Mouse (Mus musculus) lung, postnatal 0 days (tissue): Measurements from ENCODE around the gene Gm9. TPM values are rescaled to one million over a fixed set of nuclear protein-coding genes. Genes with fewer than 3 reads are reported as not detected.
A peak's percentile ranks its signal among the peaks of the same experiment; 100 is the strongest.
"Not testable (repeated sequence)": the region's sequence is repeated elsewhere in the genome, so short reads cannot be mapped to it uniquely, and the experiment has no call there.

ENCODE experiments used
- ATAC-seq: fragments of 200-750 bp; cut with Nextera tagmentation; 2 replicates; pipeline ENCODE4 v1.8.0; 2017; ENCODE audit warnings: moderate library complexity
- DNase-seq: peaks from one replicate; pipeline ENCODE4 v3.0.0-alpha.2; 2016; ENCODE audit warnings: low spot score
- H3K27ac ChIP-seq: fragments of 300-500 bp; sonication (generic); 2 replicates; pipeline ENCODE4 v1.5.1; 2014; ENCODE audit warnings: antibody characterized with exemption, mild to moderate bottlenecking, low read length, mixed read lengths
- H3K27me3 ChIP-seq: fragments of 300-500 bp; sonication (generic); replicated peaks from 2 replicates; pipeline ENCODE4 v1.6.1; 2014; ENCODE audit warnings: low read length, mixed read lengths; ENCODE audit not compliant: insufficient read depth
- H3K36me3 ChIP-seq: fragments of 300-500 bp; sonication (generic); 2 replicates; pipeline ENCODE4 v1.6.1; 2014; ENCODE audit warnings: low read length, mixed read lengths; ENCODE audit not compliant: insufficient read depth
- H3K4me1 ChIP-seq: fragments of 300-500 bp; sonication (generic); 2 replicates; pipeline ENCODE4 v1.6.1; 2014; ENCODE audit warnings: antibody characterized with exemption, low read depth, low read length, mixed read lengths; ENCODE audit not compliant: insufficient read depth
- H3K4me2 ChIP-seq: fragments of 300-500 bp; sonication (generic); replicated peaks from 2 replicates; pipeline ENCODE4 v1.6.1; 2014; ENCODE audit warnings: low read depth, mild to moderate bottlenecking, low read length, moderate library complexity, mixed read lengths
- H3K4me3 ChIP-seq: fragments of 300-500 bp; sonication (generic); 2 replicates; pipeline ENCODE4 v1.5.1; 2014; ENCODE audit warnings: low read depth, low read length
- H3K9ac ChIP-seq: fragments of 300-500 bp; sonication (generic); replicated peaks from 2 replicates; pipeline ENCODE4 v1.6.1; 2014; ENCODE audit warnings: low read depth, mild to moderate bottlenecking
- H3K9me3 ChIP-seq: fragments of 300-500 bp; sonication (generic); 2 replicates; pipeline ENCODE4 v1.6.1; 2016; ENCODE audit warnings: low read length, mixed read lengths
- CTCF ChIP-seq: IDR thresholded peaks from 2 replicates; pipeline ENCODE4 v1.5.1; 2016; ENCODE audit warnings: antibody characterized with exemption, mild to moderate bottlenecking
- EP300 ChIP-seq: IDR thresholded peaks from 2 replicates; pipeline ENCODE4 v1.6.1; 2016; ENCODE audit warnings: antibody characterized with exemption, mild to moderate bottlenecking, control low read depth
- WGBS: fragments of 180-500 bp; shearing (Covaris S2); extraction: QIAGEN DNeasy Blood & Tissue Kit; methylation state at CpG from one replicate; pipeline ENCODE4 v1.1.7; 2014; 5-methylcytosine and 5-hydroxymethylcytosine counted together
- polyA plus RNA-seq: library from polyadenylated mRNA; unstranded; fragments of >200 nt; fragmentation: Nextera tagmentation; extraction: Ambion mirVana; gene quantifications from 2 replicates; pipeline ENCODE4 v1.2.1, GENCODE M21; 2015

Gm9 gene
- polyA plus RNA-seq, 1 experiment from 2014 or later = not detected

DNA sequence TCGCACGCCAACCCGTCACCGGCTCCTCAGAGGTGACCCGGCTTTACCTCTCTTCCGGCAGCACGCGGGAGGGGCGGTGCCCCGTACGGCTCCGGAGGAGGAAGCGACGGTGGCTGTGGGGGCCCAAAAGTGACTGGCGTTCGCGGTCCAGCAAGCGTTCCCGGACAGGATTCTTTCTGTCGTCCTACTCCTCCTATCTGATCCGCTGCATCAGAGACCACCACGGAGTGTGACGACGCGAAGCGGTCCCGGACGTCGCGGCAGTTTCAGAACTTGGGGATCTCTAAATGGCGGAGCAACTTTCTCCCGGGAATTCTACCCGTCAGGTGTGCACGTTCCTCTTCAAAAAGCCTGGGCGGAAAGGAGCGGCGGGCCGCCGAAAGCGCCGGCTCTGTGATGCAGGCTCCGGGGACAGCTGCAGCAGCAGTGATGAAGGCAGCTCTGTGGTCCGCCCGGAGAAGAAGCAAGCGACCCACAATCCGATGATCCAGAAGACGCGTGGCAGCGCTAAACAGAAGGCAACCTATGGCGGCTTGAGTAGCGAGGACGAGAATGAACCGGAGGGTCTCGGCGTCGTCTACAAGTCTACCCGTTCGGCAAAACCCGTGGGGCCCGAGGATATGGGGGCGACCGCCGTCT, 19.6 kb downstream of the Gm9 start, which contains the start of the genes Ndufa1 and Rnf113a1:
Ndufa1 (minus strand) TSS at position 59 of the 639 bp plus-strand sequence.
Rnf113a1 (plus strand) TSS at position 141 of the 639 bp plus-strand sequence.
- H3K4me2 ChIP-seq = peak within 1 kb of the TSS; percentile 61
- no peaks in the 10 kb centered on the region for H3K4me1 ChIP-seq
- TF ChIP-seq CTCF = no peak
- no peak for TF ChIP-seq EP300
- peak; percentile 82 for DNase-seq
- no peaks in the 10 kb centered on the region for H3K27me3 ChIP-seq
- peak within 1 kb of the TSS; percentile 23; the same call in 1 of the 2 replicates for H3K9ac ChIP-seq
- no peaks in the 10 kb centered on the region for H3K9me3 ChIP-seq
- H3K27ac ChIP-seq = peak within 1 kb of the TSS; percentile 32; the same call in 1 of the 2 replicates
- WGBS = 19% methylated on average over 63 of the region's 63 CpGs
- H3K4me3 ChIP-seq = peak within 1 kb of the TSS; percentile 52
- no peaks in the 10 kb centered on the region for H3K36me3 ChIP-seq
- ATAC-seq = peak; percentile 96

DNA sequence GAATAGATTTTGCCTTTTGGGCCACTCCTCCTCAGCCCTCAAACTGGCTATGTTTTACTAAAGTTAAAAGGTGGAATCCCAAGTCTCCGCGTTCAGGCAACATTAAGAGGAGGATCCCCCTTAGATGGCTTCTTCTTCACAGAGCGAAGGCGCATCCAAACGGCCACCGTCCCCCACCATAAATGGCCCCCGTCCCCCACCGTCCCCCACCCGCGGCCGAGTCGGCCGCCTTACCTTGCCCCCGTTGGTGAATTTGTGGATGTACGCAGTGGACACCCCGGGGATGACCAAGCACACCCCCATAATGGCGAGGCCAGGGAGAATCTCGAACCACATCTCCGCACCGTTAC, 20.1 kb downstream of the Gm9 start:
- Histone ChIP-seq H3K9ac (peak overlapping the region; percentile 6; the same call in 1 of the 2 replicates), H3K4me2 (peak overlapping the region; percentile 61), H3K27me3 (no peaks in the 10 kb centered on the region), H3K4me1 (no peaks in the 10 kb centered on the region), H3K36me3 (no peaks in the 10 kb centered on the region), H3K27ac (peak overlapping the region; percentile 32; the same call in 1 of the 2 replicates), H3K9me3 (no peaks in the 10 kb centered on the region), H3K4me3 (peak overlapping the region; percentile 52)
- 31% methylated on average over 18 of the region's 20 CpGs for WGBS
- no peak; the same call in 1 of the 2 replicates for ATAC-seq
- TF ChIP-seq CTCF = no peak
- TF ChIP-seq EP300 = no peak
- no peak for DNase-seq

DNA sequence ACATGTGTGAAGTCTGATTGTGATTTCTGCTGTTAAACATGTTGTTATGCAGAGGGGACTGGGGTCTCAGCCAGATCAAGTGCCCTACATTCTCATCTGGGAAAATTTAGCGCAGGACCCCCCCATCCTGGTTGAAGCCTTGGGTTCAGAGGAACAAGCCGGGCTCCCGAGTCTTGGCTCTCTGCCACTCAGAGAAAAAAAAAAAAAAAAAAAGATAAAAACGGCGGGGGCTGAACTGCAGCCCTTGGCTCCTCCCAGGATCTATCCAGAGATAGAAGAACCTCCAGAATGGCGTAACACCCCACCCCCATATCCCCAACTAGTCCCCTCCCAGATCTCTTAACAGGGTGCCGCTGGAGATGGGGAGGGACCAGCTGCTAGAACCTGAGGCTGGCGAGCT, 26.4 kb downstream of the Gm9 start:
- not testable (repeated sequence) for H3K27ac ChIP-seq, DNase-seq, H3K4me3 ChIP-seq, H3K36me3 ChIP-seq, H3K4me1 ChIP-seq, H3K9me3 ChIP-seq, H3K27me3 ChIP-seq, H3K9ac ChIP-seq, ATAC-seq
- H3K4me2 ChIP-seq = 0 out of 2 replicates have a peak overlapping the region, but pooled peaks have one; percentile 5
- WGBS = 55% methylated on average over 8 of the region's 8 CpGs

DNA sequence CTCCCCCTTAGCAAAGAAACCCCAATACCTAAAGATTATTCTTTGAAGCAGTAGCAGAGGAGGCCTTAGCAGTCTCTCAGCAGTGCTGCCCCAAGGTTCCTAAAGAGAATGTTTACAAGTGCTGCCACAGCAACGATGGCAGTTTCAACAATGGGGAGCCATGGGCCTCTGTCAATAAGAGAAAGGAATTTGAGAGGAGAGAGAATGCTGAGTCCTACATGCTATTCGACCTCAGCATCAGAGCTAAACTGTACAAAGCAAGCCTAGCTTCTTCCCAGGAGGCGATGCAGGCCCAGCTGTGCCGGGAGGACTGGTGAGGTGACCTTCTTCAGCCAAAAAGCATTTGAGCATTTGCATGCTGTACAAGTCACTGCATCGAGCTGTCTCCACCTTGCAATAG, 42.1 kb downstream of the Gm9 start, which contains the start of gene Akap14:
Akap14 (minus strand) TSS at position 101 of the 400 bp plus-strand sequence.
- Histone ChIP-seq H3K36me3 (no peaks in the 10 kb centered on the region), H3K9me3 (no peaks in the 10 kb centered on the region), H3K4me3 (no peak within 1 kb of the TSS), H3K27ac (no peak within 1 kb of the TSS), H3K4me1 (no peaks in the 10 kb centered on the region), H3K9ac (no peak within 1 kb of the TSS), H3K4me2 (no peak within 1 kb of the TSS), H3K27me3 (no peaks in the 10 kb centered on the region)
- TF ChIP-seq EP300 (no peak), CTCF (no peak)
- 53% methylated on average over 5 of the region's 5 CpGs for WGBS
- no peak for ATAC-seq
- DNase-seq = no peak

DNA sequence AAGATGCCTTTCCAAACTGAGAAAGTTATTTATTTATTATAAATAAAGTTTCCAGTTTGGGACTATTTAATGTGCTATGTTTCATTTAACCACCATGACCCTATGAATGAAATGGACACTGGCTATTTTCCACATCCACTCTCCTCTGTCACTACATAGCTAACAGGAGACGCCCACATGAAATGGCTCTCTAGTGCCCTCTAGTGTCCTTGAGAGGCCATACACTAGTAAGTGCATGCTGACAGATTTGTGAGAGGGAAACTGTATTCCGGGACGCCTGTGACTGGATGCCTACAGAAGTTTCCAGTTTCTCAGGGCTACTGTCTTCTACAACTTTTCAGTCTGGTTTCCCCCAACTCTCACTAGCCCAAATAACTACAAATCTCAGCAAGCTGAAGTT, 43.8 kb downstream of the Gm9 start:
- ATAC-seq = peak; percentile 49
- TF ChIP-seq EP300 = no peak
- TF ChIP-seq CTCF = peak; percentile 76
- DNase-seq = peak; percentile 56

DNA sequence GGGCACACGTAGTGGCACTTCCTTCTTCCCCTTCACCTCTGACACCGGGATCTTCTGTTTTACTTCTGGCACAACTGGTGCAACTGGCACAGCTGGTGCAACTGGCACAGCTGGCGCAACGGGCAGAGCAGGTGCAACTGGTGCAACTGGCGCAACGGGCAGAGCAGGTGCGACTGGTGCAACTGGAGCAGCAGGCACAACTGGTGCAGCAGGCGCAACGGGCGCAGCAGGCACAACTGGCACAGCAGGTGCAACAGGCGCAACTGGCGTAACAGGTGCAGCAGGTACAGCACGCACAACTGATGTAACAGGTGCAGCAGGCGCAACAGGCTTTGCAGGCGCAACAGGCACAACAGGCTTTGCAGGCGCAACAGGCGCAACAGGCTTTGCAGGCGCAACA, 47.7 kb downstream of the Gm9 start:
- DNase-seq (no peak), ATAC-seq (no peak)
- Histone ChIP-seq H3K36me3 (no peaks in the 10 kb centered on the region), H3K27ac (no peak overlapping the region), H3K4me1 (no peaks in the 10 kb centered on the region), H3K9ac (no peak overlapping the region), H3K4me2 (no peak overlapping the region), H3K4me3 (no peak overlapping the region), H3K27me3 (no peaks in the 10 kb centered on the region), H3K9me3 (no peaks in the 10 kb centered on the region)
- TF ChIP-seq CTCF (no peak), EP300 (no peak)
- 74% methylated on average over 18 of the region's 18 CpGs for WGBS

More for the DNA sequence above, 43.8 kb downstream of the Gm9 start:
- Histone ChIP-seq H3K9me3 (no peaks in the 10 kb centered on the region), H3K4me2 (no peak overlapping the region), H3K9ac (no peak overlapping the region), H3K4me1 (no peaks in the 10 kb centered on the region), H3K27ac (no peak overlapping the region), H3K27me3 (no peaks in the 10 kb centered on the region), H3K36me3 (no peaks in the 10 kb centered on the region), H3K4me3 (no peak overlapping the region)
- WGBS = 14% methylated on average over 3 of the region's 3 CpGs
